Mouse (Mus musculus): ENCODE measurements around the gene Smg1.

DNA sequence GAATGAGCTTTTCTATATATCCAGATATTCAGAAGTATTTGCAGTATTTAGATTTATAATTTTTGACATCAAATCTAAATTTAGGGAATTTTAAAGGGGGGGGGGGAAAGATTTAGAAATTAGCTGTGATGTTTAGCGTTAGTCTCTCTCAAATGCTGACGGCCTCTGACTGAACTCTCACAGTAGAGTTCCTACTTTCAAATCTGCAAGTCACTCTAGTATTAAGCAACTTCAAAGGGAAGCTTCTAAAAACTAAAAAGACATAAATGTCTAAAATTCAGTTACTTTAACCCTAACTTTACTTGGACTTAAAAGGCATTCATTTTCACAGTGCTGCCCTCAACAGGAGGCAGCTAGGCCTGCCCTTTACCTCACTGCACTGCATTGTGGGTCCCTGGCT is 37.1 kb downstream of the Smg1 start:
- no peak for TF ChIP-seq CTCF (IDR thresholded peaks at IDR 0.05; ENCODE audit: low read depth, low read length)
- TF ChIP-seq POLR2AphosphoS5 (IDR thresholded peaks at IDR 0.05; ENCODE audit: insufficient replicate concordance, low read depth, low read length), result no peak
- no peak for TF ChIP-seq TAL1 (conservative IDR thresholded peaks at IDR 0.05; ENCODE audit: low read depth, low read length)
- TF ChIP-seq GATA2 (IDR thresholded peaks at IDR 0.05; ENCODE audit: borderline replicate concordance, low read depth, low read length), result no peak
- TF ChIP-seq GATA1 (IDR thresholded peaks at IDR 0.05; ENCODE audit: borderline replicate concordance, low read length), result no peak

All from G1E (cell line).